ENCODE assay signal across 8 mouse cellular contexts in the genomic region with DNA sequence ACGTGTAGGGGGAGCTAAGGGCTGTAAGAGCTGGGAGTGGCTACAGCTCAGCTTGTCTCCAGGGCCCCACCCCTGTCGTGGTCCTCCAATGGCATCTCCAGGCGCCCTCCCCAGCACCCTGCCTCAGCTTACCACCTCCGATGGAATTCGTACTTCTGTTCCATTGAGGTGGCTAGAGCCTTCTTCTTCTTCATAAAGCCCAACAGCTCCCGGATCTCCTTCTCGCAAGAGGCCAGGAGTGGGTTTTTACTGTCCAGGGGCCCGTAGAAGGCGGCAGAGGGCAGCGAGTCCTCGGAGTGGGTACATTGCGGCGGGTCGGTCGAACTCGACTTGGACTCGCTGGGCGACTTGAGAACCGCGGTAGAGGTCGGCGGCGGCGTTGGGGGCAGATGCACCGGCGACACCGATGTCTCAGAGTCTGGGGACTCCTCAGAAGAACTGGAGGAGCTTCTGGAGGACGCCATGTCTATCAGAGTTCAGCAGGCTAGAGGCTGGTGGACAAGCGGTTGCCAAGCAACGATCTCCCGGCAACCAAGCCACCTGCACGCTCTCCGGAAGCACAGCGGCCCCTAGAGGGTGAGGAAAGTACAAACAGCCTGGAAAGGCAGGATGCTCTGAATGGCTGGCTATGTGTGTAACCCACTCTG. TPM values are rescaled to one million over a fixed set of nuclear protein-coding genes. Genes with fewer than 3 reads are reported as not detected.
DNase-seq lines count a peak whose midpoint lies in the region; ATAC-seq lines count a peak whose summit lies in the region.

A gene (minus strand): TSS at position 486 of the 647 bp plus-strand sequence.

- no peak within 1 kb of the TSS for H3K27ac ChIP-seq in embryonic facial prominence, embryonic 11.5 days (replicated peaks; ENCODE audit: low read depth, low read length)
- H3K27ac ChIP-seq in midbrain, embryonic 11.5 days (ENCODE audit: low read depth, low read length): no peak within 1 kb of the TSS

- no peaks in the 10 kb centered on the region for H3K9me3 ChIP-seq in embryonic facial prominence, embryonic 11.5 days (replicated peaks; ENCODE audit: control insufficient read depth, low read length)
- no peaks in the 10 kb centered on the region for H3K9me3 ChIP-seq in midbrain, embryonic 11.5 days (ENCODE audit: control insufficient read depth, low read length)

- H3K4me3 ChIP-seq in embryonic facial prominence, embryonic 11.5 days (ENCODE audit: low read depth, low read length): peak within 1 kb of the TSS; percentile 43
- H3K4me3 ChIP-seq in midbrain, embryonic 11.5 days (ENCODE audit: low read depth, low read length): peak within 1 kb of the TSS; percentile 51

- H3K4me2 ChIP-seq in embryonic facial prominence, embryonic 11.5 days (ENCODE audit: low read depth, low read length): peak within 1 kb of the TSS; percentile 57
- H3K4me2 ChIP-seq in midbrain, embryonic 11.5 days: peak within 1 kb of the TSS; percentile 55

- peak; percentile 88 for DNase-seq in adrenal gland, postnatal 25 days
- DNase-seq in embryonic facial prominence, embryonic 11.5 days (ENCODE audit: low spot score): peak; percentile 96
- peak; percentile 98 for DNase-seq in heart, adult 11 months
- peak; percentile 87 for DNase-seq in kidney, adult 11 months
- peak; percentile 92 for DNase-seq in left cerebral cortex, postnatal 4 days
- DNase-seq in midbrain, embryonic 11.5 days (ENCODE audit: low spot score, missing footprints): peak; percentile 98
- DNase-seq in skeletal muscle tissue, adult 2 months (ENCODE audit: low read depth, low spot score): peak; percentile 85
- no peak for DNase-seq in adipocyte (ENCODE audit: low spot score)

- no peaks in the 10 kb centered on the region for H3K27me3 ChIP-seq in embryonic facial prominence, embryonic 11.5 days (ENCODE audit: control insufficient read depth, insufficient read depth, low read length)
- no peaks in the 10 kb centered on the region for H3K27me3 ChIP-seq in midbrain, embryonic 11.5 days (ENCODE audit: control insufficient read depth, insufficient read depth, low read length)

- intact Hi-C loops in left cerebral cortex, postnatal 4 days (cut with DNase I): no loop called here

- WGBS in embryonic facial prominence, embryonic 11.5 days: under 1% methylated on average over 34 of the region's 34 CpGs
- WGBS in midbrain, embryonic 11.5 days: under 1% methylated on average over 34 of the region's 34 CpGs

- 0 out of 2 replicates have a peak, but pooled peaks have one; percentile 61 for ATAC-seq in embryonic facial prominence, embryonic 11.5 days (replicated peaks; ENCODE audit: insufficient number of reproducible peaks, low FRiP score, low TSS enrichment, low read depth)
- peak; percentile 93 for ATAC-seq in midbrain, embryonic 11.5 days (ENCODE audit: low FRiP score)

- H3K4me1 ChIP-seq in embryonic facial prominence, embryonic 11.5 days (ENCODE audit: control insufficient read depth, insufficient read depth, low read length): no peaks in the 10 kb centered on the region
- peaks cover 4% of the 10 kb centered on the region; the same call in 1 of the 2 replicates for H3K4me1 ChIP-seq in midbrain, embryonic 11.5 days (ENCODE audit: control insufficient read depth, insufficient read depth, low read length)

- no peaks in the 10 kb centered on the region for H3K36me3 ChIP-seq in embryonic facial prominence, embryonic 11.5 days (replicated peaks; ENCODE audit: control insufficient read depth, insufficient read depth, low read depth, low read length)
- no peaks in the 10 kb centered on the region for H3K36me3 ChIP-seq in midbrain, embryonic 11.5 days (ENCODE audit: control insufficient read depth, insufficient read depth, low read length)

- H3K9ac ChIP-seq in embryonic facial prominence, embryonic 11.5 days (replicated peaks; ENCODE audit: low read length): peak within 1 kb of the TSS; percentile 18; the same call in 1 of the 2 replicates
- H3K9ac ChIP-seq in midbrain, embryonic 11.5 days (ENCODE audit: low read length): peak within 1 kb of the TSS; percentile 55

RNA-seq across cellular contexts. Expression of the gene that starts here (rescaled TPM):
- total RNA-seq in adrenal gland, postnatal 25 days (2021): 4.8 and 6.5 TPM in 2 replicates
- polyA plus RNA-seq in embryonic facial prominence, embryonic 11.5 days (2014; fragmentation: Nextera tagmentation; extraction: Ambion mirVana): 0.75 TPM in 1 of 2 replicates, not detected in the other
- total RNA-seq in left cerebral cortex, postnatal 4 days (2021): 10 to 100 TPM in 1 of 2 experiments, 1 to 10 TPM in 1; 9.8 to 12.1 TPM
- 0.80 and 0.89 TPM in 2 replicates for polyA plus RNA-seq in midbrain, embryonic 11.5 days (2014; fragmentation: Nextera tagmentation; extraction: Ambion mirVana)

Comparison
In these comparisons a context has a peak if more than half of its experiments do, and no peak if none do; other contexts are left out.
1. Peak in DNase-seq, ATAC-seq, H3K4me3 ChIP-seq, H3K9ac ChIP-seq and H3K4me2 ChIP-seq in embryonic facial prominence, embryonic 11.5 days; RNA of the gene not detected or under 1 TPM.
2. Peak in DNase-seq, ATAC-seq, H3K4me3 ChIP-seq, H3K9ac ChIP-seq and H3K4me2 ChIP-seq in midbrain, embryonic 11.5 days; RNA of the gene not detected or under 1 TPM.